Mouse (Mus musculus) splenic B cell, adult 2 months (primary cell): ENCODE measurements at regions not wholly inside any gene's neighbourhood (a gene's known extent, or its start where the extent isn't known, plus 50 kb on each side); places are given as distances from the start of the nearest gene placed in this dataset.

Experiments
- DNase-seq: peaks from one replicate; pipeline ENCODE4 v3.0.0-alpha.2; 2011; ENCODE audit warnings: low read depth, low spot score
- H3K27me3 ChIP-seq: 2 replicates; pipeline ENCODE4 v1.6.1; 2012; ENCODE audit warnings: mild to moderate bottlenecking, low read length, moderate library complexity, mixed read lengths; ENCODE audit not compliant: control insufficient read depth, poor library complexity, insufficient read depth, severe bottlenecking
- H3K36me3 ChIP-seq: 2 replicates; pipeline ENCODE4 v1.6.1; 2012; ENCODE audit warnings: mild to moderate bottlenecking, low read length, moderate library complexity, mixed read lengths; ENCODE audit not compliant: control insufficient read depth, poor library complexity, insufficient read depth, severe bottlenecking

GRCm38 (mm10) chr13:25554962-25555361 is 284.7 kb upstream of the Nrsn1 start:
- H3K36me3 ChIP-seq = no peaks in the 10 kb centered on the region
- no peak for DNase-seq
- H3K27me3 ChIP-seq = no peaks in the 10 kb centered on the region

- Histone ChIP-seq H3K27me3 (no peaks in the 10 kb centered on the region), H3K36me3 (no peaks in the 10 kb centered on the region)
- no peak for DNase-seq
Measured at GRCm38 (mm10) chr13:25548551-25548950, 278.2 kb upstream of the Nrsn1 start.

DNA sequence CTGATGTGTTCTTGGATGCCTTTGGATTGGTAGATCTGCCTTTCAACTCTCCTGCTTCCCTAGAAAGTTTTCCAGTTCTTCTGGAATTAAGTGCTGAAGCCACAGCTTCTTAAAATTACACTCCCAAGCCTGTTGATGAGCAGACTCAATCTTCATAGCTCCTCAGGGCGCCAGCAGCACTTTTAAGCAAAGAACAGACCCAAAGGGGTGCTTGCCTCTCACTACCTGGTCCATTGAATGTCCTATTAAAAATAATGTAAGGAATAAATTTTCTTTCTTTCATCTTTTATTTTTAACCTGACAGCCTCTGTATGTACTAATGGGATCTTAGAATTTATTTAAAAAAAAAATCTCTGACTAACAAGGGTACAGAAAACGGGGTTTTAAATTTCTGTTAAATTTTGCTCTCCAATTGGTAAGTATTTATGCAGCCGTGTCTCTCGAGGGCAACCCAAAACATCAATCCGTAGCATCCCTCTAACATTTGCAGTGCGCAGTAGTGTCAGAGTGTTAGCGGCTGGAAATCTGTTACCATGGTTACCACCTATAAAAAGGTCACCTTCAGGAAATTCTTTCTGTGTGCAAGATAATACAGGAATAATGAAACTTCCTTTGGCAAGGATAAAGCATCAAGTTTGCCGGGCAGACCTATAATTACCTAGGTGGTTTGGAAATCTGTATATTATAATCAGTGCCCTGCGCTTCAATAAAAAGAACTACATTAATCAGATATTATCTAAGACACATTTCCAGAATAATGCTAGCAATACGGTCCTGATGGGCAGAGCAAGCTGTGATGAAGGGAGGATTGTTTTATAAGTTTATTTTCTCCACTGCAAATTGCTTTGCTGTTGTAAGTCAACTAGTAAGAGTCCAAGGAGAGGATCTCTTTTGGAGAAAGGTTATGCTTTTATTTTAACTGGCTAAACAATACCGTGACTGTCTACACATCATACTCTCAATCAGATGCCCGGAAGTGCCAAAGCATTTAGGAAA is 277.1 kb upstream of the Nrsn1 start:
- Histone ChIP-seq H3K36me3 (no peaks in the 10 kb centered on the region), H3K27me3 (no peaks in the 10 kb centered on the region)
- DNase-seq = no peak

DNA sequence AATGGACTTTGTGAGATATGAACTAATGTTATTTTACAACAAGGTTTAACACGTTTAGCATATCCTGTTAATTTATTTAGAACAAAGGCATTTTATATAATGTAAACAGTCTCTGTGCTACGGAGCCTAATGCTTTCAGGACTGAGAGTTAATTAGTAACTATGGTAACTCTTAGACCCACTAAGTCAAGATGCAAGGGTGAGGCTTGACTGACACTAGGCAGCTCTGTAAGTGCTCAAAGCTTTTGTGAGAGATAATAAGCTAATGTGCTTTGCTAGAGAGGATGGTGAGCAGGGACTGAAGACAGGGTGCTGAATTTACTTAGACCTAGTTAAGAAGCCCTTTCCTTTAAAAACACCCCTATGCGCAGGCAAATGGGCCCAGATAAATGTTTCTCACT is 253.8 kb upstream of the Nrsn1 start:
- no peaks in the 10 kb centered on the region for H3K27me3 ChIP-seq
- DNase-seq = no peak

DNA sequence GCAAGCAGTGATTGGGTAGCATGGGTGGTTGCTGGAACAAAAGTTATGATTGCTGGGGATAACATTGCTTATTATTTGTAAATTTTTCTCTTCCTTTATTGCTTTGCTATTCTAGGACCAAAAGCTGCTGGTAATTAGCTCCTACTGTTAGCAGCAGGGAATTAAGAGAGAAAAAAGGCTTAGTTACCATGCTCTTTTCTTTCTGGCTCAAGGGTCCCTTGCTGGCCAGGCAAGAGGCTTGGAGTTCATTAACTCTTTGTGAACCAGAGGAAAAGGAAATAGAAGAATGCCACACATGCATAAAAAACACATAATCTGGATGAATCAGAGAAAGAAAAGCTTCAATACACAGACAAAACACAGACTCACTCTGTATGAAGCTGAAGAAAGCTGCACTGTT is 237.1 kb upstream of the Nrsn1 start:
- Histone ChIP-seq H3K27me3 (no peaks in the 10 kb centered on the region), H3K36me3 (no peaks in the 10 kb centered on the region)
- no peak for DNase-seq

More for the DNA sequence above, 253.8 kb upstream of the Nrsn1 start:
- no peaks in the 10 kb centered on the region for H3K36me3 ChIP-seq

- no peak for DNase-seq
- no peaks in the 10 kb centered on the region for H3K36me3 ChIP-seq
- H3K27me3 ChIP-seq = no peaks in the 10 kb centered on the region
Measured at GRCm38 (mm10) chr13:25494492-25495034, 224.3 kb upstream of the Nrsn1 start.

DNA sequence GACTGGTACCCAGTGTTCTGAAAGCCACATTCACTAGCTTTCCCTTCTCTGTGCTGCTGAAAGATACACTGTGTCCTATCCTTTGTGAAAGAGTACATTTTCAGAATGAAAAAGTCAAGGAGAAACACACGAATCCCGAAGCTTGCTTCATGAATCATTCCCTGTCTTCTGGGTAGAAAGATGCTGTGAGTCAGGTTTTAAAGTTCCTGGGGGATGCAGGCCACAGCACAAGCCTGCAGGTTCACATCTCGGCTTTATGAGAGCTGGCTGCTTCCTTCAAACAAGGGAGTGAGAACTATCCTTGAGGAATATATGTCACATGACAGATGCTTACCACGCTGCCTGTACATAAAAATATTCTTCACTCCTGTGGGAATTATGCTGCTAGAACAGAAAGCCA is 219.7 kb upstream of the Nrsn1 start:
- no peak for DNase-seq
- no peaks in the 10 kb centered on the region for H3K27me3 ChIP-seq
- no peaks in the 10 kb centered on the region for H3K36me3 ChIP-seq

GRCm38 (mm10) chr13:25483309-25483708 is 213.0 kb upstream of the Nrsn1 start:
- H3K36me3 ChIP-seq = no peaks in the 10 kb centered on the region

GRCm38 (mm10) chr13:25451917-25452316 is 181.6 kb upstream of the Nrsn1 start:
- no peaks in the 10 kb centered on the region for H3K27me3 ChIP-seq
- no peaks in the 10 kb centered on the region for H3K36me3 ChIP-seq
- no peak for DNase-seq

More at GRCm38 (mm10) chr13:25483309-25483708, 213.0 kb upstream of the Nrsn1 start:
- DNase-seq = no peak
- H3K27me3 ChIP-seq = no peaks in the 10 kb centered on the region

DNA sequence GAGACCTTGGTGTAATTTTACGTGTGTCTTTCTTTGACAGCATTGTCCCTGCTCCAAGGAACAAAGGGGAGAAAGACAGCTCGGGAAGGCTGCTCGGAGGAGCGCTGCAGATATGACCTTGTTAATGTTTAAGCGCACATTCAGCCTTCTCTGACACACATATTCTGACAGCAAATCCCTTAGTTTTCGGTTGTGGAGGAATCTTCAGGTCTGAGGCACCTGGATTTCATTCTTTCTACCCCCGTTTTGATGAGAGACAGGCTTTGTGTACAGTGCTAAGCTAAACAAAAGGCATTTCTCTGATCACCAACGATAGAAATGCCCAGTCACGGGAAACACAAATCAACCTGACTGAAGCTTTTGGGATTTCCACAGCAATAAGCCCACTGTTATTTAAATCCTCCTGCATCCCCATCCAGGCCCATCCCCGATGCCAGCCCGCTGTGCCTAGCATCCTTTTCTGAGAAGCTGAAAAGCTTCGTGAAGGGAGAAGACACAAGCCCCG is 181.1 kb upstream of the Nrsn1 start:
- H3K36me3 ChIP-seq = no peaks in the 10 kb centered on the region
- no peaks in the 10 kb centered on the region for H3K27me3 ChIP-seq
- no peak for DNase-seq

- DNase-seq = no peak
- H3K27me3 ChIP-seq = no peaks in the 10 kb centered on the region; the same call in 1 of the 2 replicates
Measured at GRCm38 (mm10) chr13:25429701-25430418, 159.6 kb upstream of the Nrsn1 start.

DNA sequence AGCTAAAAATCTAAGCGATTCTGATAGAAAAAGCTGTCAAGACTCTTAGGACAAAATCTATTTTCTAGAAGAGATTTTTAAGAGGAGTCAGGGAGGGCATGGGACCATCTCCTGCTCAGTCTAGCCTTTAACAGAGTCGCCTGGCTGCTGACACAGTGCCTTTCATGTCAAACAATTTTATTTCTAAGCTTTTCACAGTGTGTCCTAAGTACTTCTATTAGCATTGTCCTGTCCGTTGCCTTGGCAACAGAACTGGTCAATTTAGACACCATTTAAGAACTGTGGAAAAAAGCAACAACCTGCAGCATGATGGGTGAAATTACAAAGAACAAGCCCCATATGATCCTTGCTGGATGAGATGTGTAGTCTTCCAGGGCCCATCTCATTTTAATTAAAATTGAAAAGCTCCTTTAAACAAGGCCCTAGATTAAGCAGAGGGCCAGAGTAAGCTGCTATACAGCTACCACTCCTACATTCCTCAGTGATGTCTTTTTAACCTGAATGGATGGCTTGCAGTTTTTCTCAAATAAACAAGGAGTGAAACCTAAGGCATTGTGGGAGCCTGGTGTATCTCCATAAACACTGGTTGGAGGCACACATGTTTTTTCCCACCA is 133.0 kb upstream of the Nrsn1 start:
- no peaks in the 10 kb centered on the region for H3K27me3 ChIP-seq
- no peak for DNase-seq
- no peaks in the 10 kb centered on the region for H3K36me3 ChIP-seq

More at GRCm38 (mm10) chr13:25429701-25430418, 159.6 kb upstream of the Nrsn1 start:
- H3K36me3 ChIP-seq = no peaks in the 10 kb centered on the region

DNA sequence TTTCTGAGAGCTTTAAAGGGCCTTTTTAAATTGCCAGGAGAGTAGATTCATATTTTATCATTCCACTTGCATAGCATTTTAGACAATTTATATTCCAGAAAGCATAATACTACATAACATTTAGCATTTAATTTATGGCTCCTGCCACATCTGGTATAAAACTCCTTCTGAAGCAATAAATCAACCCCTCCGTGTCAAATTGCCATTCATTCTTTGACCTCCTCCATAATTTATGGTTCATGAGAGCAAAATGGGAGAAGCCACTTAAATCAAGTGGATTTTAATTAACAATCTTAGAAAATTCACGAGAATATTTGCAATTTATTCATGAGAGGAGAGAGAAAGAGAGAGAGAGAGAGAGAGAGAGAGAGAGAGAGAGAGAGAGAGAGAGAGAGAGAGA is 132.4 kb upstream of the Nrsn1 start:
- DNase-seq = no peak
- no peaks in the 10 kb centered on the region for H3K36me3 ChIP-seq
- no peaks in the 10 kb centered on the region for H3K27me3 ChIP-seq

DNA sequence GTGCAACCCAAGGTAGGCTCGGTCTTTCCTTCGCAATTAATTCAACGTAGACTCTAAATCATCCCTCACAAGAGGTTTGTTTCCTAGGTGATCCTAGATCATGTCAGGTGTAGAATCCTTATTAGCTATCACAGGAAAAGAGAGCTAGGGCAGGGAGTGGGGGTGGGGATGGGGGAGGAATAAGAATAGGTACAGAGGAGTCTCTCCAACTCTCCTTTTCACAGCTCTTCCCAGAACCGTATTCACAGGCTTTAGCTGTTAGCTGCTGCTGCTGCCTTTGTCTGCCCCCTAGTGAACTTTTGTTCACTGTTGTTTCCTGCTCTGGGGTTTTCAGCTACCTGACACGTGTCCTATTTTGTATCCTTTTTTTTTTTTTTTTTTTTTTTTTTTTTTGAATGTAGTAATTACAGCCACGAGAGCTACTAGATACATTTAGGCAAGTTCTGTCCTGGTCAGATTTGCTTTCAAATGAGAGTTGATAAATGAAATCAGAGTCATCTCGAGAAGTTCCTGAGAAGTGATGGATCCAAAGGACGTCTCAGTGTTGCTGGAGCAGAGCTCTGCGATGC is 131.7 kb upstream of the Nrsn1 start:
- H3K27me3 ChIP-seq = no peaks in the 10 kb centered on the region
- no peak for DNase-seq
- H3K36me3 ChIP-seq = no peaks in the 10 kb centered on the region
